Mouse (Mus musculus) cerebellum, postnatal 4 days (tissue): ENCODE measurements around the gene Cyfip2.

ENCODE experiments used
- DNase-seq, 2 experiments: peaks; one replicate each; pipeline ENCODE4 v3.0.0; 2022; ENCODE audit warnings: low spot score in 2 of 2, mixed read lengths in 1 of 2

Cyfip2 gene

DNA sequence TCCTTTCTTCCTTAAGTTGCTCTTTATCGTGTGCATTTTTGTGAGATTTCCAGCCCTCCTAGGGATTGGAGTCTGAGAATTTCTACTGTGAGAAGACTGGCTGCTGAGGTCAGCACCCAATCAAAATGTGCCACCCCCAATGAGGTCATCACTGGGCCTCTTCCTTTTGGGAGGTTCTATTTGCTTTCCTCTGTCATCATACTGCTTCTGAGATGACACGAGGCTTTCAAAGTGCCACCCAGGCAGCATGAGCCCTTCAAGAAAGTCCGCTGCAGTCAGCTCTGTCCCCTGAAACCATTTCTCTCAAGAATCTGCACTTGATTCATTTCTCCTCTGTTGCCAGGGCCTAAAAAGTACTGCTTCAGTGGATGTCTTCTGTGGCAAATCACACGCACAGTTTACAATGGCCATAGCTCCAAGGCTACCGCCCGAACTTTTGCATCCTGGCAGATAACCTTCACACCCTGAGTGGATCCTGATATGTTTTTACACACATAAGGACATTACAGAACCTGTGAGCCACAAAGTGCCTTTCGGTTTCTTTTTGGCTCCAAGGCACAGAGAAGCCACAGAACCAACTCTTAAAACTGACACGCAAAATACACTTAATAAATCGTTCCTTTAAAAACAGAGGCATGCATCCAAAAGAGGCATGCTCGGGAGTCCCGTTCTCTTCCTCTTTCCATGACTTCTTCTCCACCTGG, 4.2 kb downstream of the Cyfip2 start:
- DNase-seq, result no peak

DNA sequence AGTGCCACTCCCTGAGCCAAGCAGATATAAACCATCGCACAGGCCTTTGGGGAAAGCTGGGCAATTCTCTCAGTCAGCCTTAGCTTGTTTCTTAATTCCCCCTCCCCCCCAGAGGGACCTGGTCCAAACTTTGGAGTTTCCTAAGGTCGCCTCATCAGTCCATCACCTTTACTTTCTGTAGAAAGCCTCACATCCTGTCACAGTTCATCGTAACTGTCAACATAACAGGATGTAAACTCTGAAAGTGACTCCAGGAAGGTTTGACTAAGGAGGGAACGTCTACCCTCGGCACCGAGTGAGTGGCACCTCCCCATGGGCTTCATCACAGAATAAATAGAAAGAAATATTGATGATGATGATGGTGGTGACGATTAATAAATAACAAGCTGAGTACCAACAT, 4.9 kb downstream of the Cyfip2 start:
- DNase-seq, result no peak

DNA sequence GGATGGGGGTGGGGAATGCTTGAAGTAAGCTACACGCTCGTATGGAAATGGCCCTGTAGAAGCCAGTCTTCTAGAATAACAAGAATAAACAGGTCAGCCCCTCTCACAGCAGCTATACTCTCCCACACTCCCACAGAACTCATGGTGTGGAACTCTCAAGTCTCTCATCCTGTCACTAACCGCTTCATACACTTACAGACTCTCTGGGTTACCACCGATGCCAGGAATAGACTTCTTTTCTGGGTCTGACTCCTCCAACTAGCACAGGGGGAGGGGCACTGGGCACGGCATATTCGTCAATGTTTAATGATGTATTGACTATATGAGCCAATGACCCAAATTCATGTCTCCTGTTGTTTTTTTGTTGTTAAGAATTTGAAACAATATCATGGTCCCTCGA, 5.9 kb downstream of the Cyfip2 start:
- no peak for DNase-seq

DNA sequence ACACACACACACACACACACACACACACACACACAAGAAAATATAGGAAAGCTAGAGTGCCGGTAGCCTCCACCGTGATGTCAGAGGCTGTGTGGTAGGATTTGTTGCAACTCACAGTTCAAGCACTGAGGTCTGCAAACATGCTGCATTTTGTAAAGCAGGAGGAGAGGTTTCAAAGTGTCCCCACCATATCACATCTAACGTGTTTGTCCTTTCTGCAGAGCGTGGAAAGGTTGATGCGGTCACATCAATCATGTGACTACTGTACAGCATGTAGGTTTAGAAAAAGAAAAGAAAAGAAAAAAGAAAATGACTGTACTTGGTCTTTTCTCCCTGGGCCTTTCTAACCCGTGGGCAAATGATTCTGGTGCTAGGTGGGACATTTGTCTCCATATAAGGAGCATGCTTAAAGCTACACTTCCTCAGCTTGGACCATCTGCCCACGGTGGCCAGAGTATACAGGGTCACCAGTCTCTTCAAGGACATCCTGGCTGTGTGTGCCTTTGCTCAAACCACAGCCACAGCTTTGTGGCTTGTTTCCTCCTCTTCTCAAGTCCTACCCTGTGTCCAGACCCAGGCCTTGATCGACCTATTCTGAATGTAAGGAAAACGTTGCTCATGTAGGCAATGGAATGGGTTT, 6.7 kb downstream of the Cyfip2 start:
- no peak for DNase-seq

DNA sequence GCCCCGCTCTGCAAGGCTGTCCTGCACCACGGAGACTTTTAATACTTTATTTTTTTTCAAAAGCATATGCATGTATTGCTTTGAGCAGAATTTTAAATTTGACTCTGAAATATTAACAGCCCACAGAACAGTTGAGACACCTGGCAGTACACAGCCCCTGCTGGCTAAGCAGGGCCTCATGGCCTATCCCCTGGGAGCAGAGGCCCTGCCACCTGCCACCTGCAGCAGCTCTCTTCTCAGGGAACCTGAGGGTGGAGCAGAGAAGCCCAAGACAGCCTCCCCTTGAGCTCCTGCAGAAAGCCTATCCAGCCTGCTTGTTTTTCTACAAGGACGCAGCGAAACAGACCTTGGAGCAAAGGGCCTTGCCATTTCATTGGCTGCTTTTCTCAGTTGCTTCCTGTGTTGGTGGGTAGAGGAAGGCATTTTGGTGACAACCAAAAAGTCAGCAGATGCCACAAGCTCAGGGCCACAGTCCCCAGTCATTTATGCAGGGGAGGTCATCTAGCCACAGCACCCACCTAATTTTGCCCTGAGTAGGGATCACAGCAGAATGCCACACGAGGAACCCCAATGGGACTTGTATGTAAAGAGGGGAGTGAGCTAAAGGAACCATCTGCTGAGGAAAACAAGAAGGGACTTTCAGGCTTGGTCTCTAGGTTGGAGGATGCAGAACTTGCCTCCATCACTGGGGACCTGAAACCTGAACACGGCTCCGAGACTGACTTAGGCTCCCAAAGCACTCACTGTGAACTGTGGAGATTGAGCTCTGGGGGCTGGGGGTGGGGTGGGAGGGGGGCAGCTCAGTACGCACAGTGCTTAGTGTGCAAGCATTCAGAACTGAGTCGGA, 7.6 kb downstream of the Cyfip2 start:
- no peak for DNase-seq

DNA sequence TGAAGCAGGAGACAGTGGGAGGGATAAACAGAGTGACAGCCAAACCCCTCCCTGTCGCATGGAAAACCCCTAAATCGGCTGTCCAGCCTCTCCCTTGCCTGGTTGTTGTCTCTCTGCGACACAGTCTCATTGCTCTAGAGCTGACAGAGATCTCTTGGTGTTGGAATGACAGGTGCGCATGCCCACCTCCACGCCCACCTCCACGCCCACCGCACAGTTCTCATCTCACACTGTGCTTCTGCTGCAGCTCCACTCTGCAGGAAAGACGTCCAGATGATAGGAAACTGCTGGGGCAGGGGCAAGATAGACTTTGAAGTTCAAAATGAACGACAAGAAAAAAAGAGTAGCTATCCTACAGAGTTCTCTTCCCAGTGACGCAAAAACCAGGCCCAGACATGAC, 8.6 kb downstream of the Cyfip2 start:
- no peak for DNase-seq

DNA sequence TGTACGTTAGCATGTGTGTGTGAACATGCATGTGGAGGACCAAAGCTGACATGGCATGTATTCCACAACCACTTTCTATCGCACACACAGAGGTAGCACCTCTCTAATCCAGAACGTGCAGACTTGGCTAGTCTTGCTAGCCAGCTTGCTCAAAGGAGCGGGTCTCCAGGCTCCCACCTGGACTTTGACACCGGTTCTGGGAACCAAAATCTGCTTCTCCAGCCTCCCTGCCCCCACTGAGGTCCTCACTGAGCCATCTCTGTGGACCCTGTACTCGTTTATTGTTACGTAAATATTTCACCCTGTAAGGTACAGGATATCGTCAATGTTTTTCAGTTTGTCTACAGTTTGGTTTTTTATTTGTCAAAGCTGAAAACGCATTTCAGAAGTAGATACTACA, 10.2 kb downstream of the Cyfip2 start:
- no peak for DNase-seq

DNA sequence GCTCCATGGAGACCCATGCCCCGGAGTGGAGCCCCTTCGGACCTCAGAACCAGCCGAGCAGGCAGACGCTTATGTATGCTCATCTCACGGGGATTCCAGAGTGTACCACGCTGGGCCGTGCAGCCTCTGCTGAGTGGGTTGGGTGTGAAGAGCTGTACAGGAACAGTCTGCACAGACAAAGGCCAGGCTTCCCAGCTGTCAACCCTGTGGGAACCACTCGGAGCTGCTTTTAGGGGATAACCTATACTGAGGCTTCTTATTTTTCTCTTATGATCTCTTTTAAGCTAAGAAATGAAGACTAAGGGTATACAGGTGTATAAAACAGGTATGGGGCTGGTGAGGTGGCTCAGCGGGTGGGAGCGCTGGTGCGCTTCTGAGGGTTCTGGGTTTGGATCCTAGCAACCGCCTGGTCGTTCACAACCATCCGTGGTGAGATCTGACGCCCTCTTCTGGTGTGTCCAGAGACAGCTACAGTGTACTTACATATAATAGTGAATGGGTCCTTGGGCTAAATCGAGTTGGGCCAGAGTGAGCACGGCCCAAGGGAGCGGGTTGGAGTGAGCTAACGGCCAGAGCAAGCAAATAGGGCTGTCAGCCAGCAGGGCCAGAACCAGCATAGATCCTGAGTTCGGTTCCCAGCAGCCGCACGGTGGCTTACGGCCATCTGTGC, 10.9 kb downstream of the Cyfip2 start:
- DNase-seq, result no peak

DNA sequence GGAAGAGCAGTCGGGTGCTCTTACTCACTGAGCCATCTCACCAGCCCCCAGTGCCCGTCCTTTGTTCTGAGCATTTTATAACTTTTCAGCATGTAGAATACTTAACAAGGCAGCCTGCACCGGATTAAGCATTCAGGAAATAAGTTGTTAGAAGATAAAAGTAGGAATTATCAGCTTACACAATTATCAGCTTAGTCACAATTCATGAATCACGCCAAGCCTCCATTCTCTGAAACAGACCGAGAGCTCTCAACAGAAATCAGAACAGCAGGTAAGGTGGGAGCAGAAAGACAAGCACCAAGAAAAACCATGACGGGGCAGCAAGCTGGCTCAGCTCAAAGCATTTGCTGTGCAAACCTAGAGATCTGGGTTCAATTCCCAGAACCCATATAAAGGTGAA, 12.8 kb downstream of the Cyfip2 start:
- no peak for DNase-seq

DNA sequence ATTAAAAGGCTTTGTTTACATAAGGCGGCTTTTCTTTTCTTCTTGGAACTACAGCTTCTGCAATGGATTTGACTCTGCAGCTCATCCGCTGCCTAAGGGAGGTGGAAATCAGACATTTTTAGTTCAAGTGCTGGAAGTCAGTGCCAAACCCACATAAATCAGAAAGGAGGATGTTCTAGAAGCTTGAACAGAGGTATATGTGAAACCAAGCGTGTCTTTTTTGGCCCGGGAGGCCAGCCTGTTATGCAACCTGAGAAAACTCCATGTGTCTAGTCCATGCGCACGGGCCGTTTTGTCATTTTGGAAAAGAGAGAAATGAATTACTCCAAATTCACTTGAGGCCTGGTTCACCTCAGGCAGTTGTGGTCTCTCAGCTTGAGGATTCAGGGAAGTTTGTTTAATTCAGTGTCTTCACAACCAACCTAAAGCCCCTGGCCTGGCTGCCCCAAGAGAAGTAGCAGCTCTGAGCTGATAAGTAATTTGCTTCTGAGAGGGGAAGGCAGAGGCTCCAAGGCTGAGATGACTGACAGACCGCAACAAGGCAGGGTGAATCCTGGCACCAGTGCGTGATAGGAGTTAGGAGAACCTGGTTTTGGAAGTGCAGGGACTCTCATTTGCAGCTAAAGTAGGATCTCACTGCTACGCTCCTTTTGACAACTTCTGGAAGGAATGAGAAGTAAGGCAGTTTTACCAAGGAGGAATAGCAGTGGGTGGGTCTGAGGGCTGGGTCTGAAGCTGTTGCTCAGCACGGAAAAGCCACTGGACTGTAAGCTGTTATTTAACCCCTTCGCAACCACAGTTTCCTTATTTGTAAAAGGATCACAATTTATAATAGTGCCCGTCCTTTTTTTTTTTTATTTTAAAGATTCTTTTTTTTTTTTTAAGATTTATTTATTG, 13.5 kb downstream of the Cyfip2 start:
- DNase-seq, result no peak

DNA sequence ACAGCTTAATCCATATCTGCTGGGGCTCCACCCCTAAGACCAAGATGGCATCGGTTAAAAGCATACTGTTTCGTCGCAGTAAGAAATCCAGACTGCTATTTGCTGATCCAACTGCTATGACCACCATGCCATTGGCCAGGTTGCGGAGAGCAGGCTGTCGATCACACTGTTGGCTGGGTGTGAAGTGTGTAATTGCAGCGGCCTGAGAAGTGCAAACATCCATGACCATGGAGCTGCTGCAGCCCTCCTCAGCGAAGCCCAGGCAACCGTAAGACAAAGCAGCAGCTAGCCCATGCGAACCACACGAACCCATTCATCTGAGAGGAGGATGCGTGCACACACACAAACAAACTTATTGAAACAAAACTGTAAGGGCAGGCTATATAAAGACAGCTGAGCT, 18.3 kb downstream of the Cyfip2 start:
- no peak for DNase-seq

DNA sequence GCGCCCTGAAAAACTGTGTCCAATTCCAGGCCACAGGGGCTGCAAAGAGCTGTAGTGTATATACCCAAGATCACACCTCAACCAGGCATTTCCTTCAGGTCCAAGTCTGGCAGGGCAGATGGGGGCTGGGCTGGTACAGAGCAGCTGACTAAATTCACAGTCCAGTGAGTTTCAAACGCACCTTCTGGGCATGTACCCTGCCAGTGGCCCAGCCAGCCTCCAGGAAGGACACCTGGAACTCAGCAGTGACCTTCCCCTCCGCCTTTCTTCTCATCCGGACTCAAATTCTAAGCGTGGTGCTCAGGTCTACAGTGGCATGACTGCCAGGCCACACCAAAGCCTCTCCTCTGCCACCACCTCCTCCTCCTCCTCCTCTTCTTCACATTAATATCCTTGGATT, 19.2 kb downstream of the Cyfip2 start:
- no peak for DNase-seq

DNA sequence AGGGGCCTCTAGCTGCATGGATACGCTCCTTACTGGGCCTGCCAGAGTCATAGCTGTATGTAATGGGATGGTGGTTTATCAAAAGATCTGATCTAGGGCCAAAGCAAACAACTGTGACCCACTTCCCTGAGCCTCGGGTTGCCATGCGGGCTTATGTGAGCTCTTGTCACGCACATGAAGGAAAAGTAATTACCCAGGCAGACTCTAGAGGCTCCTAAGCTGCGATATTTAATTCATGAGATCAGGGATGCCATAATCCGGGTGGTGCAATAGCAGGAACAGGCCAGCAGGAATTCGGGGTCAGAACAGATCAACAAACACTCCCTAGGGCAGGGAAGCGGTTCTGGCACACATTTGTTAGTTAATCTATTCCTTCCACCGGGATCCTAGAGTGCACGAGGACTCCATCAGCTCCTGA, 21.7 kb downstream of the Cyfip2 start:
- no peak for DNase-seq

DNA sequence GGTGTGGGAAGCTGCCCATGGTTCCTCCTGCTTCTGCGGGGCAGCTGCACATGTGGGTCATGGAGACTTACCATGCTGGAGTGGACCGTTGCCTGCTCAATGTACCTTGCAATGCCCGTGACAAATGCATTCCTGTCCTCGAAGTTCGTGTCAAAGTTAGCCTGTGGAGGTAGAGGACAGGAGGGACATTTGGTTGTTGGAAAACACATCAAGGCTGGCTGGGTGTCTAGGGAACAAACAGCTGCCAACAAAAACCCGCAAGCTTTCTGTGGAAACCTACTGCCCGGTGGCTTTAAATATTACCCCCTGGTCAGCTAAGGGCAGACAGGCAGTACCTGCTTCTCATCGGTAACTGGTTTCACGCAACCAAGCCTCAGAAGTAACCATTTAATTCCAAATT, 23.1 kb downstream of the Cyfip2 start:
- DNase-seq, result no peak

DNA sequence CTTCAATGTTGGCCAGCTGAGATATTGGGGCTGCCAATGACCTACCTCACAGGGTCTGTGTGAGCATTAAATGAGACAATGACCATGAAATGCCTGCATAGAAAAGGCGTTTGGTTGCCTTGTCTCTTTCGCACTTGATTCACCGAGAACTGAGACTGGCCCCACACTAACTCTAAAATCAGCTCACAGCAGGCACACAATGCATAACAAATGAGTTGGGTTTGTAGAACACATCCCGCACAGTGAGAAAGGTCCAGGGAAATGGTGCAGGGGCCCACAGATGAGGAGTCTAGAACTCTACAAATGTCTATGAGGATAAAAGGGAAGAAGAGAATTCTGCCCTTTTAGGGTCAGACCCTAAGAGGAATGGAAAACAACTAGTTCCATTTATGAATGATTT, 23.6 kb downstream of the Cyfip2 start:
- no peak for DNase-seq

DNA sequence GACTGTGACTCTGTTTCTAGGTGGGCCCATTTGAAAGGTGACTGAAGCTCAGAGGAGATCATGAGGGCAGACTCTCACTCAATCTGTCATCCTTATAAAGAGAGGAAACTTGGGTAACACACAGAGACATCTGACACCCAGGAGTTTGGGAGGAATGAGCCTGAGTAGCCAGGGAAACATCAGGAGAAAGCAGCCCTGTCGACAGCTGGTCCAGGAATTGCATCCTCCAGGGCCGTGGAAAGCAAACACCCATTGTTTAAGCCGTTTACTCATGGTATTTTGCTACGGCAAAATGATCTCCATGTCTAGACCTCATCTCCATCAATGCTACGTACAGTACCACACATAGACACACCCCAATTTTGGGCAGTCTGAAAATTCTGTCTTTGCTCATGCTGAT, 24.6 kb downstream of the Cyfip2 start:
- DNase-seq, result no peak

DNA sequence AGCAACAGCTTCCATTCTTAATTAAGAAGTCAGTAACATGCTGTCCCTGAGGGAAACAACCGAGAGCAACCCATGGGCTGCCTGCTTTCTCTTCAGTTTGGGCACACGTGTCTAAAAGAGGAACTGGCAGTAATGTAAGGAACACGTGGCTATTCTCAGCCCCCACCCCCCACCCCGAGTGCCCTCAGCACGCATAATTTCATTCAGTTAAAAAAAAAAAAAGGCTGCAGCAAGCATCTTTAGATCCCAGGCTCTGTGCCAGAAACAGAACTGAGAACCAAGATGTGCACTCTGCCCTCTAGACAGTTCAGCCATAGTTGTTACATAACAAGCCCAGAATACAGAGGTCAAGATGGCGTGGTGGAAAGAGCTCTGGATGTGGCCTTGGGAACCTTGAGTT, 25.9 kb downstream of the Cyfip2 start:
- no peak for DNase-seq

DNA sequence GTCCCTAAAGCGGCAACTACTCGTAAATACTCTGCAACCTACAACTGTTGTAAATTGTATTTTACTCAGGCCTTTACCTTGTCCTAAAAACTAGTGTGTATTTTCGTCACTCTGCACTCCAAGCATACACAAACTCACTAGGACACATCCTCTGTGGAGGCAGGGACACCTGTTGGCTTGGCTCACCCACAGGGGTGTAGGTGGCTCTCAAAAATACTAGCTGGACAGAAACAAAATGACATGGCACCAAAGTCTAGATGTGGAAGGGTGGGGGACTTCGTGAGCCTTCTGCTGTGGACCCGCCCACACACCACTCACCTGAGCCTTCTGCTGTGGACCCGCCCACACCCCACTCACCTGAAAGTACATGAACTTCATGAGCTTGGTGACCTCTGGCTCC, 28.9 kb downstream of the Cyfip2 start:
- no peak for DNase-seq

DNA sequence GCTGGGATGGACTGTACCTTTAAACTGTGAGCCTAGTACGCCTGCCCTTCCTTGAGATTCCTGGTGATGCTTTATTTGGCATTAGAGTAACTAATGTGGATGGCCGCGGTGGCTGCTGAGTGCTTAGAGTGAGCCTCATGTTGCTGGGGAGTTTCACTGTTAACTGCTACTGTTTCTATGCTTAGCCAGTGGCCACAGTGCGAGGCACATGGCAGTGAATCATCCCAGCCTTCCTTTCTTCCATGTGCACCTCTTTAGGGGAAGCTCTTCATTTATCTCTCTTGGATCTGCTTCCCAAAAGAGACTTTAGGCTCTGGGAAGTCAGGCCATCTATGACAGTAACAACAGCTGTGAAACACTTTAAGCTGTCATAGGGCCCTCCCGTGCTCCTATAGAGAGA, 30.0 kb downstream of the Cyfip2 start:
- no peak for DNase-seq

DNA sequence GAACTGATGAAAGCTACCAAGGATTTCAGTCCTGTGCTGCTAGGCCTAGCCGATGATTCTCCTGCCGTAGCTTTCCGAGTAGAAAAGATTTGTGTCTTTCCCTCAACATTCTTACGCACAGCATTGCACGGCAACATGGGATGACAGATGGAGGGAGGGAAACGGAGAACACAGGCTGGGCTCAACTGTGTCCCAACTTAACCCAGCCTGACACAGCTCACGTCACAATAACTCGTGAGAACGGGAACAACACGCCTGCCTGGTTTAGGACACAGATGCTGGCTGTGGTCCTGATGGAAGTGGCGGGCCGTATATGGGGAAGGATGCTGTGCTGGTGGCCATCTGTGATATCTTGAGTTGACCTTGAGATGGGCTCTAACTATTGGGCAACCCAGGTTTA, 34.0 kb downstream of the Cyfip2 start:
- no peak for DNase-seq

DNA sequence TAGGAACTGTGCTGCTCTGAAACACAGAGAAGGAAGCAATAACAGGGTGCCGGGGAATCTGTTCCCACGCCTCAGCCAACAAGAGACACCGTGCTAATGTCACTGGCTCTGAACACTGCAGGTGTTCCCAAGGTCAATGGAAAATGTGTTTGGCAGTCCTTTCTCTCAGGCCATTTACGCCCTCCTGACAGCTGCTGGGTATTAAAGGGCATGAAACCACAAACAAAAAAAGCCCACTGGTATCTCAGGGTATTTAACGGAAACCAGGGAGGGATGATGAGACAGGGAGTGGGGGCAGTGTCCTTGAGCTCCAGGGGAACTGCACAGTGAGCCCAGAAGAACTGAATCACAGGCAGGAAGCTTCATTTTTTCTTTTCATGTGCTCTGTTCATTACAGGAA, 34.5 kb downstream of the Cyfip2 start:
- no peak for DNase-seq
